Mouse (Mus musculus): ENCODE data around the gene Dnajc4. TPM values are rescaled to one million over a fixed set of nuclear protein-coding genes. Genes with fewer than 3 reads are reported as not detected.

Gene Dnajc4
- polyA plus RNA-seq, 1 experiment, result 15.8 TPM

DNA sequence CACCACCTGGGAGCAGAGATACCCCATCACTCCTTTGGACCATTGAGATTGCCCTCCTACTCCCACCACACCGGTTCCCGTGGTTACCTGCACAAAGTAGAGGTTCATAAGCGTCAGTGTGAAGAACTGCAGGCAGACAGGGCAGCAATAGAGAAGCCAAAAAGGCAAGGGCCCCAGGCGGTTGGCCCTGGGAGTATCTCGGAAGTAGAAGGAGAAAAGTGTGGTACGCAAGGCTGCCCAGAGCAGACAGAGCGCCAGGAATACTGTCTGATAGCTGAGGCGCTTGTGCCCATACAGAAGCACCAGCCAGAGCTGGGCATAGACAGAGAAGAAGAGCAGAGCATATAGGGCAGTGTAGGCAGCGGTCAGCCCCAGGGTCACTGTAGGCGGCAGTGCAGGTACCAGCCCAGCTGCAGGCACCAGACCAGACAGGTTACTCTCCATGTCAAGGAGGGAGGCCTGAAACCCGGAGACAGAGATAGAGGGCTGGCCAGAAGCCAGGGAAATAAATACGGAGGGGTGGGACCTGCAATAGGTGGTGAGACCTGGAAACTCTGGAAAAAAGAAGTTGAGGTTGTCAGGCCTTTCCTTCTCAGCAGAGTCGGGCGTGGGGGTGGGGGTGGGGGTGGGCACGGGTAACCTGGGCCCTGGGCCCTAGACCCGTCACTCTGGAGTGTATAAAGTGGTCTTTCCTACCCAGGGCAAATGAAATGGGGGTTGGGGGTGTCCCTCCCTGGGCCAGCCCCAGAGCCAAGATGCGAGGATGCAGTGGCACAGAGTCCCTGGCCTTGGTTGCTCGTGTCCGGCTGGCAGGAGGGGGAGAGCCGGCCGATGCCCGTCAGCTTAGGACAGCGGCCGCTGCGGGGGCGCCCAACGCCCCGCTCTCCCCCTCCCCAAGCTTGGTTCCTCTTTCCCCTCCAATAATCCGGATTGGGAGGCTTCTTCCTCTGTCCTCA, 51.7 kb downstream of the Dnajc4 start:
- peak overlapping the region; percentile 87 for H3K4me3 ChIP-seq (ENCODE audit: low read depth, low read length)
- no peaks in the 10 kb centered on the region for H3K9me3 ChIP-seq (replicated peaks; ENCODE audit: control insufficient read depth, insufficient read depth, low read length, poor library complexity, severe bottlenecking)
- no peaks in the 10 kb centered on the region for H3K4me1 ChIP-seq (ENCODE audit: control insufficient read depth, insufficient read depth, low read length)
- peak overlapping the region; percentile 86 for H3K9ac ChIP-seq (ENCODE audit: low read depth, poor library complexity, severe bottlenecking)
- TF ChIP-seq EP300 (IDR thresholded peaks at IDR 0.05; ENCODE audit: insufficient read depth, low read depth, low read length), result no peak
- no peak for TF ChIP-seq POLR2A (IDR thresholded peaks at IDR 0.05; ENCODE audit: insufficient read depth, low read length)
- no peak for TF ChIP-seq CTCF (IDR thresholded peaks at IDR 0.05; ENCODE audit: low read depth, low read length)
- no peaks in the 10 kb centered on the region for H3K27me3 ChIP-seq (ENCODE audit: control insufficient read depth, insufficient read depth, low read length, poor library complexity, severe bottlenecking)
- no peak overlapping the region for H3K27ac ChIP-seq (ENCODE audit: insufficient read depth, low read length)
- no peaks in the 10 kb centered on the region for H3K36me3 ChIP-seq (ENCODE audit: control insufficient read depth, insufficient read depth, low read length, poor library complexity, severe bottlenecking)

GRCm38 (mm10) chr19:6939106-6940002, 53.0 kb downstream of the Dnajc4 start:
- H3K4me1 ChIP-seq (ENCODE audit: control insufficient read depth, insufficient read depth, low read length), result no peaks in the 10 kb centered on the region
- H3K9me3 ChIP-seq (replicated peaks; ENCODE audit: control insufficient read depth, insufficient read depth, low read length, poor library complexity, severe bottlenecking), result no peaks in the 10 kb centered on the region
- TF ChIP-seq EP300 (IDR thresholded peaks at IDR 0.05; ENCODE audit: insufficient read depth, low read depth, low read length), result no peak
- TF ChIP-seq CTCF (IDR thresholded peaks at IDR 0.05; ENCODE audit: low read depth, low read length), result no peak
- no peak for TF ChIP-seq POLR2A (IDR thresholded peaks at IDR 0.05; ENCODE audit: insufficient read depth, low read length)
- no peaks in the 10 kb centered on the region for H3K27me3 ChIP-seq (ENCODE audit: control insufficient read depth, insufficient read depth, low read length, poor library complexity, severe bottlenecking)
- no peak overlapping the region for H3K9ac ChIP-seq (ENCODE audit: low read depth, poor library complexity, severe bottlenecking)
- H3K4me3 ChIP-seq (ENCODE audit: low read depth, low read length), result no peak overlapping the region
- no peak overlapping the region for H3K27ac ChIP-seq (ENCODE audit: insufficient read depth, low read length)
- H3K36me3 ChIP-seq (ENCODE audit: control insufficient read depth, insufficient read depth, low read length, poor library complexity, severe bottlenecking), result no peaks in the 10 kb centered on the region

Other genes starting within 250 kb of the Dnajc4 start
- 4.5 and 5.2 TPM in 2 replicates for gene Rps6ka4, start 151.9 kb downstream of the Dnajc4 start, polyA plus RNA-seq (2011; ENCODE audit: insufficient read depth, insufficient read length, low read depth, missing spikeins)
- gene Ccdc88b, start 134.4 kb downstream of the Dnajc4 start, polyA plus RNA-seq (2011; ENCODE audit: insufficient read depth, insufficient read length, low read depth, missing spikeins), result 1.1 and 1.9 TPM in 2 replicates
- gene Trmt112, start 82.9 kb downstream of the Dnajc4 start, polyA plus RNA-seq (2011; ENCODE audit: insufficient read depth, insufficient read length, low read depth, missing spikeins), result 109 and 112 TPM in 2 replicates
- gene Prdx5, start 82.5 kb downstream of the Dnajc4 start, polyA plus RNA-seq (2011; ENCODE audit: insufficient read depth, insufficient read length, low read depth, missing spikeins), result 56.4 and 66.9 TPM in 2 replicates
- gene Esrra, start 70.8 kb downstream of the Dnajc4 start, polyA plus RNA-seq (2011; ENCODE audit: insufficient read depth, insufficient read length, low read depth, missing spikeins), result 13.6 and 16.7 TPM in 2 replicates
- 1.4 and 1.8 TPM in 2 replicates for gene Catsperz, start 67.2 kb downstream of the Dnajc4 start, polyA plus RNA-seq (2011; ENCODE audit: insufficient read depth, insufficient read length, low read depth, missing spikeins)
- 1.5 TPM in 1 of 2 replicates, not detected in the other for gene Kcnk4, start 58.1 kb downstream of the Dnajc4 start, polyA plus RNA-seq (2011; ENCODE audit: insufficient read depth, insufficient read length, low read depth, missing spikeins)
- 14.6 and 16.2 TPM in 2 replicates for gene Bad, start 50.7 kb downstream of the Dnajc4 start, polyA plus RNA-seq (2011; ENCODE audit: insufficient read depth, insufficient read length, low read depth, missing spikeins)
- gene Gpr137, start 50.1 kb downstream of the Dnajc4 start, polyA plus RNA-seq (2011; ENCODE audit: insufficient read depth, insufficient read length, low read depth, missing spikeins), result 9.0 and 12.8 TPM in 2 replicates
- 151 and 166 TPM in 2 replicates for gene Ppp1r14b, start 17.6 kb downstream of the Dnajc4 start, polyA plus RNA-seq (2011; ENCODE audit: insufficient read depth, insufficient read length, low read depth, missing spikeins)
- gene Plcb3, start 16.1 kb downstream of the Dnajc4 start, polyA plus RNA-seq (2011; ENCODE audit: insufficient read depth, insufficient read length, low read depth, missing spikeins), result 42.4 and 45.6 TPM in 2 replicates
- 40.4 and 45.5 TPM in 2 replicates for gene Fkbp2, start 12.1 kb downstream of the Dnajc4 start, polyA plus RNA-seq (2011; ENCODE audit: insufficient read depth, insufficient read length, low read depth, missing spikeins)
- gene Vegfb, start 4.9 kb downstream of the Dnajc4 start, polyA plus RNA-seq (2011; ENCODE audit: insufficient read depth, insufficient read length, low read depth, missing spikeins), result 44.7 and 49.1 TPM in 2 replicates
- 6.8 and 7.7 TPM in 2 replicates for gene Nudt22, start 3.5 kb upstream of the Dnajc4 start, polyA plus RNA-seq (2011; ENCODE audit: insufficient read depth, insufficient read length, low read depth, missing spikeins)
- 7.3 and 8.4 TPM in 2 replicates for gene Trpt1, start 3.6 kb upstream of the Dnajc4 start, polyA plus RNA-seq (2011; ENCODE audit: insufficient read depth, insufficient read length, low read depth, missing spikeins)
- 0.59 and 1.0 TPM in 2 replicates for gene Fermt3, start 26.9 kb upstream of the Dnajc4 start, polyA plus RNA-seq (2011; ENCODE audit: insufficient read depth, insufficient read length, low read depth, missing spikeins)
- gene Stip1, start 47.4 kb upstream of the Dnajc4 start, polyA plus RNA-seq (2011; ENCODE audit: insufficient read depth, insufficient read length, low read depth, missing spikeins), result 519 and 544 TPM in 2 replicates
- 6.7 and 7.6 TPM in 2 replicates for gene Macrod1, start 64.2 kb upstream of the Dnajc4 start, polyA plus RNA-seq (2011; ENCODE audit: insufficient read depth, insufficient read length, low read depth, missing spikeins)
- 0.51 and 0.82 TPM in 2 replicates for gene Flrt1, start 113.2 kb upstream of the Dnajc4 start, polyA plus RNA-seq (2011; ENCODE audit: insufficient read depth, insufficient read length, low read depth, missing spikeins)
- 86.7 and 87.5 TPM in 2 replicates for gene Otub1, start 213.7 kb upstream of the Dnajc4 start, polyA plus RNA-seq (2011; ENCODE audit: insufficient read depth, insufficient read length, low read depth, missing spikeins)
- 584 and 638 TPM in 2 replicates for gene Cox8a, start 225.0 kb upstream of the Dnajc4 start, polyA plus RNA-seq (2011; ENCODE audit: insufficient read depth, insufficient read length, low read depth, missing spikeins)
- 41.0 and 45.1 TPM in 2 replicates for gene Naa40, start 248.6 kb upstream of the Dnajc4 start, polyA plus RNA-seq (2011; ENCODE audit: insufficient read depth, insufficient read length, low read depth, missing spikeins)